Mouse (Mus musculus) forebrain, embryonic 10.5 days (tissue): ENCODE data around the gene Cmtm7. TPM values are rescaled to one million over a fixed set of nuclear protein-coding genes. Genes with fewer than 3 reads are reported as not detected.

Experiments
- DNase-seq: peaks from one replicate; pipeline ENCODE4 v3.0.0-alpha.2; 2017; ENCODE audit warnings: low spot score; ENCODE audit errors: extremely low spot score
- H3K27ac ChIP-seq: fragments of 300-500 bp; sonication (generic); 2 replicates; pipeline ENCODE4 v1.5.1; 2016; ENCODE audit warnings: mild to moderate bottlenecking
- H3K27me3 ChIP-seq: fragments of 300-500 bp; sonication (generic); 2 replicates; pipeline ENCODE4 v1.6.1; 2016; ENCODE audit warnings: mild to moderate bottlenecking; ENCODE audit not compliant: poor library complexity, severe bottlenecking
- H3K36me3 ChIP-seq: fragments of 300-500 bp; sonication (generic); replicated peaks from 2 replicates; pipeline ENCODE4 v1.6.1; 2016; ENCODE audit warnings: mild to moderate bottlenecking, moderate library complexity
- H3K4me1 ChIP-seq: fragments of 300-500 bp; sonication (generic); 2 replicates; pipeline ENCODE4 v1.6.1; 2016
- H3K4me3 ChIP-seq: fragments of 300-500 bp; sonication (generic); 2 replicates; pipeline ENCODE4 v1.5.1; 2016; ENCODE audit warnings: mild to moderate bottlenecking, moderate library complexity
- H3K9me3 ChIP-seq: fragments of 300-500 bp; sonication (generic); 2 replicates; pipeline ENCODE4 v1.6.1; 2016; ENCODE audit warnings: mild to moderate bottlenecking, moderate library complexity
- WGBS: fragments of 180-500 bp; shearing (Covaris S2); methylation state at CpG from one replicate; pipeline ENCODE4 v1.1.7; 2016; 5-methylcytosine and 5-hydroxymethylcytosine counted together
- polyA plus RNA-seq: library from polyadenylated mRNA; unstranded; fragments of >200 nt; fragmentation: Nextera tagmentation; extraction: Ambion mirVana; gene quantifications from 2 replicates; pipeline ENCODE4 v1.2.1, GENCODE M21; 2016

Gene Cmtm7
- 76.9 and 78.7 TPM in 2 replicates for polyA plus RNA-seq

DNA sequence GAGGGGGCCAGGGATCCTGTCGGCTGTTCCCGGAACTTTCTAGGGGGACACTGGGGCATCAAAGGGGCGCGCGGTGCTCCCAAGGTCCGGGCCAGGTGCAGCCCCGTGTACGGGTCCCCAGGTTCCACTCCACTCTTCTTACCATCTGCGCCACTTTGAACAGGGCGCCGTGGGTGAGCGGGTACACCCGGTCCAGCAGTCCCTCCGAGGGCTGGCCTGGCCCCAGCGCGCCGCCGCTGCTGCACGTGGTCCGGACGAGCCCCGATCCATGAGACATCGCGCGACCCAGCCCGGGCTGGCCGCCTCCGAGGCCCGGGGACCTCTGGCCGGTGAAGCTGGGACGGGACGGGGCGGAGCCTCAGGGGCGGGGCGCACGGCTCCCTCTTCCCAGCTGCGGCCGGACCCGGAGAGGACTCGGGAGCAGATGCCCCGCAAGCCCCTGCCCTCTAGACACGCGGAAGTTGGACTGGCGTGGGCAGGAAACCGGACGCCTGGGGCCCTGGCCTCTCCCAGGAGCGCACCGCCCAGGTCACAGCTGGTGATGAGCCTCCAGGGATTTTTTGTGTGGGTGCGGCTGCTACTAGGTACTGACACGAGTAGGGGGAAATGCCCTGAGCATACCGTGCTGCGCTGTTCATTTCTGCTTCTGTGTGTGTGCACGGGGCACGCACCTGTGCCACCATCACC lies at the start of gene Cmtm7:
Gene Cmtm7, minus strand, starts transcription at position 331 of the 687 bp plus-strand sequence.
- Histone ChIP-seq H3K27ac (peak within 1 kb of the TSS; percentile 91), H3K4me1 (peaks cover 44% of the 10 kb centered on the region), H3K36me3 (no peaks in the 10 kb centered on the region; the same call in 1 of the 2 replicates), H3K4me3 (peak within 1 kb of the TSS; percentile 69), H3K27me3 (no peaks in the 10 kb centered on the region), H3K9me3 (no peaks in the 10 kb centered on the region)
- peak; percentile 78 for DNase-seq
- 1% methylated on average over 54 of the region's 54 CpGs for WGBS

- Histone ChIP-seq H3K4me1 (peaks cover 22% of the 10 kb centered on the region), H3K36me3 (peaks cover 5% of the 10 kb centered on the region), H3K27me3 (no peaks in the 10 kb centered on the region), H3K4me3 (no peak overlapping the region), H3K9me3 (no peaks in the 10 kb centered on the region; the same call in 1 of the 2 replicates), H3K27ac (no peak overlapping the region)
- WGBS: 41% methylated on average over 7 of the region's 7 CpGs
- no peak for DNase-seq
These were observed 48.7 kb upstream of the Cmtm7 start for GRCm38 (mm10) chr9:114830351-114830750.

DNA sequence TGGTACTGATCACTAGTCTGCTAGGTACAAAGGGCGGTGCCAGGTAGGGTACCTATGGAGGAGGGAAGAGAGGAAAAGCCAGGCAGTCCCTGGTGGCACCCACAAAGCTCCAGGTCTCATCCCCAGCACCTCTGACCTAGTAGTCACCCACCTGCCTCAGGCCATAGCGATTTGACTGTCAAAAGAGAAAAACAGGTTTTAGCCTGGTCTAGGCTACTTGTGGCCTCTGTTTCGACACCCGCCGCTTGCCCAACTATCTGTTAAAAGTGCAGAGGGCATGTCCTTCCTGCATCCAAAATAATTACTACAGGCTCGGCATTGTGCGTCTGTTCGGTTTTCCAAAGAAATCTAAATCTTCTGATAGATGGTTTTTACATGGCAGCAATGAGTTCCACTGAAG lies 48.0 kb upstream of the Cmtm7 start:
- H3K4me3 ChIP-seq: no peak overlapping the region
- 93% methylated on average over 8 of the region's 8 CpGs for WGBS
- no peak overlapping the region for H3K27ac ChIP-seq
- H3K27me3 ChIP-seq: no peaks in the 10 kb centered on the region
- H3K4me1 ChIP-seq: peaks cover 22% of the 10 kb centered on the region
- no peak for DNase-seq
- no peaks in the 10 kb centered on the region; the same call in 1 of the 2 replicates for H3K9me3 ChIP-seq
- peaks cover 5% of the 10 kb centered on the region for H3K36me3 ChIP-seq

GRCm38 (mm10) chr9:114828377-114828776 lies 46.7 kb upstream of the Cmtm7 start:
- H3K27me3 ChIP-seq: no peaks in the 10 kb centered on the region
- H3K36me3 ChIP-seq: peaks cover 5% of the 10 kb centered on the region
- no peak overlapping the region for H3K4me3 ChIP-seq
- 94% methylated on average over 6 of the region's 6 CpGs for WGBS
- H3K4me1 ChIP-seq: peaks cover 22% of the 10 kb centered on the region
- DNase-seq: no peak
- no peak overlapping the region for H3K27ac ChIP-seq
- H3K9me3 ChIP-seq: no peaks in the 10 kb centered on the region; the same call in 1 of the 2 replicates

- Histone ChIP-seq H3K27me3 (no peaks in the 10 kb centered on the region), H3K9me3 (no peaks in the 10 kb centered on the region; the same call in 1 of the 2 replicates), H3K4me1 (peaks cover 22% of the 10 kb centered on the region), H3K36me3 (peaks cover 5% of the 10 kb centered on the region), H3K27ac (no peak overlapping the region), H3K4me3 (no peak overlapping the region)
- DNase-seq: no peak
- 83% methylated on average over 1 of the region's 1 CpGs for WGBS
These were observed 45.7 kb upstream of the Cmtm7 start for GRCm38 (mm10) chr9:114827242-114827852.

GRCm38 (mm10) chr9:114824166-114824565 lies 42.5 kb upstream of the Cmtm7 start:
- Histone ChIP-seq H3K4me3 (no peak overlapping the region), H3K27ac (no peak overlapping the region), H3K36me3 (peaks cover 5% of the 10 kb centered on the region), H3K4me1 (no peaks in the 10 kb centered on the region), H3K27me3 (no peaks in the 10 kb centered on the region), H3K9me3 (no peaks in the 10 kb centered on the region; the same call in 1 of the 2 replicates)
- 96% methylated on average over 7 of the region's 7 CpGs for WGBS
- no peak for DNase-seq

DNA sequence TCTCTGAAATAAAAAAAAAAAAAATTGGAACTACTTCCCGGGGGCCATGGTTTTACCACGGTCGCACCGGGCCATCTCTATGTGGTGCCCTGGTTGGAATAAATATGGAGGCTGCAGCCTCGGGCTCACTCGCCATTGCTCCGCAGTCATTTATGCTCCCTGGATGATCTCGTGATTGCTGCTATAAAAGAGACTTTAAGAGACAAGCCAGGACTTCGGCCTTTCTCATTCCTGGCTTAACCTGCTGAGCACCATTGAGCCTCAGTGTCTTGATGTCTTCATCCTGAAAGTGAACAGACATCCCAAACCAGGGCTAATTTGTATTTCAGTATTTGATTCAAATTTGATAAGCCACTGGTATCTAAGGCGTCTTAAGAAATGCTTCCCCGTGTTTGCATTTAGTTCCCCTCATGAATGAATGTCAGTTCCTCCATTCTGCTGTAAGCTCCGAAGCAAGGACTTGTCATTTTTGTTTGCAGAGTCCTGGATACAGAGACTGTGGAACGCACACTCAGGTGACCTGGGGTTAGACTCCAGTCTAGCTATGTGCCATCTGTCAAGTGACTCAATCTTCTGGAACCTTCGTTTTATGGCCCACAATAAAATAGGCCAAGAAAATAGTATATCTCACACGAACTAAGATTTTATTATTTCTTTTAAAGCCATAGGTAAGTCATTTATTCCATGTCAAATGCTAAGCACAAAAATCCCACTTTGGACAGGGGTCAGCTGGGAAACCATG lies 40.1 kb upstream of the Cmtm7 start:
- Histone ChIP-seq H3K27ac (no peak overlapping the region), H3K9me3 (no peaks in the 10 kb centered on the region), H3K4me3 (no peak overlapping the region), H3K36me3 (no peaks in the 10 kb centered on the region), H3K4me1 (no peaks in the 10 kb centered on the region), H3K27me3 (no peaks in the 10 kb centered on the region)
- WGBS: 94% methylated on average over 15 of the region's 15 CpGs
- DNase-seq: no peak

DNA sequence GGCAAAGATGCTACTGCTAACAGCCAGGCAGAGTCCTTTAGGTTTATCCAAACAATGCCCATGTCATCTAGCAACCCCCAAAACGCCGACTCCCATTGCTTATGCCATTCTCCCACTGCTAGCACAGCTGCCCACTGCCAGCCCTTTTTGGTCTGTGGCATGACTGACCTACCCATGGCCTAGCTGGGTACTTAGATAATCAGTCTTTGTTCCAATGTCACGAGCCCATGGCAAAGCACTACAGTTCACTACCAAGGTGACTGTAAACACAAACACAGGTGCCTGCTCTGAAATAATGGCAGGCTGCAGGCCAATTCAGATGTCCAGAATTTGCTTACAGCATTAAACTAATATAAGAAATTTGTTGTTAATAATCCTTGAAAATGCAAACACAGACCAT lies 37.3 kb upstream of the Cmtm7 start:
- DNase-seq: no peak
- Histone ChIP-seq H3K4me1 (no peaks in the 10 kb centered on the region), H3K4me3 (no peak overlapping the region), H3K9me3 (no peaks in the 10 kb centered on the region), H3K27ac (no peak overlapping the region), H3K27me3 (no peaks in the 10 kb centered on the region), H3K36me3 (no peaks in the 10 kb centered on the region)
- 90% methylated on average over 3 of the region's 3 CpGs for WGBS

- H3K27me3 ChIP-seq: no peaks in the 10 kb centered on the region
- 86% methylated on average over 7 of the region's 7 CpGs for WGBS
- no peaks in the 10 kb centered on the region for H3K36me3 ChIP-seq
- no peaks in the 10 kb centered on the region for H3K9me3 ChIP-seq
- H3K4me1 ChIP-seq: no peaks in the 10 kb centered on the region
- no peak overlapping the region for H3K27ac ChIP-seq
- DNase-seq: no peak
- no peak overlapping the region for H3K4me3 ChIP-seq
These were observed 35.4 kb upstream of the Cmtm7 start for GRCm38 (mm10) chr9:114817012-114817411.

DNA sequence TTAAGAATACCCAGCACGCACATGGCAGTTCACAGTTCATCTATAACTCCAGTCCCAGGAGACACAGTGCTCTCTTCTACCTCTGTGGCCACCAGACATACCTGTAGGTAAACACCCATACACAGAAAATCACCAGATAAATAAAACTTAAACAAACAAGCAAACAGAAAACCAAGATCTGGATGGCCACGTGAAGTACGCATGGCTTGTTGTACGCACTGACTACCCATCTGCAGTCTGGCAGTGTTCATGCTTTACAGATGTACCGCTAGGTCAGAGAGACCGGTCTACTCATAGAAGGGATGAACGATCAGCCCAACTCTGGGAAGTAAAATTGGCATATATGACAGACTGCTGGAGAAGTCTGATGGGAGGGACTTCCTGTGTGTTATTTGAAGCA lies 34.5 kb upstream of the Cmtm7 start:
- Histone ChIP-seq H3K4me1 (no peaks in the 10 kb centered on the region), H3K27me3 (no peaks in the 10 kb centered on the region), H3K9me3 (no peaks in the 10 kb centered on the region), H3K4me3 (no peak overlapping the region), H3K27ac (no peak overlapping the region), H3K36me3 (0 out of 2 replicates have a peak, but pooled peaks cover 2% of the 10 kb centered on the region)
- no peak for DNase-seq
- 93% methylated on average over 7 of the region's 7 CpGs for WGBS

DNA sequence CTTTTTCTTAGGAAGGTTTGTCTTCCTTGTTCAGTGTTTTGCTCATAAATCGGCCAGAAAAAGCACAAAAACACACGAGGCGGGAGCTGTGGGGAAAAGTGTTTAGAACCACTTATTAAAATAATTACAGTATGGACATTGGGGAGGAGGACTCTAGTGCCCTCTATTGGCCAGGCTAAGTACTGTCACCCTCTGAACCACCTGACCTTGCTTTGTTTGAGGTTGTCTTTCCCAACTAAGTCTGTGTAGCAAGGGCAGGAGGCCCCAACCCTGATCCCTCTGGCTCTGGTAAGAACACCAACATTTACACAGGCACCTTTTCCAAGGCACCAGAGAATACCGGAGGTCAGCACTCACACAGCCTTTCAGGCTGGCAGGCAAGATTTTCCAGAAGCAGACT lies 33.7 kb upstream of the Cmtm7 start:
- DNase-seq: no peak
- Histone ChIP-seq H3K4me3 (no peak overlapping the region), H3K9me3 (no peaks in the 10 kb centered on the region), H3K27ac (no peak overlapping the region), H3K36me3 (0 out of 2 replicates have a peak, but pooled peaks cover 6% of the 10 kb centered on the region), H3K27me3 (no peaks in the 10 kb centered on the region), H3K4me1 (no peaks in the 10 kb centered on the region)
- WGBS: 79% methylated on average over 4 of the region's 4 CpGs

DNA sequence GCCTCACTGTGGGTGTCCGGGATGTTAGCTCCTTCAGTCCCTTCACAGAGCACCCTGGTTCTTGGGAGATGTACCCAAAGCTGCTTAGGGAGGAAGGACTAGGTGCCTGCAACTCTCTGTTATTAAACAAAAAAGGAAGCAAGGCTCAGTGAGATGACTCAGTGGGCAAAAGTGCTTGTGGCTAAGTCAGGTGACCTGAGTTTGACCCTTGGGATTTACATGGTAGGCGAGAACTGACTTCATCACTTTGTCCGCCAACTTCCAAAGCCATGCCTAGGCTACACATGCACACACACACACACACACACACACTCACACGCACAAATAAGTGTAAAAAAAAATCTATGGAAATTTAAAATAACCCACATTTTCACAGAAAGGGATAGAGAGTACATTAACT lies 30.3 kb upstream of the Cmtm7 start:
- no peak overlapping the region for H3K4me3 ChIP-seq
- no peak for DNase-seq
- H3K4me1 ChIP-seq: peaks cover 6% of the 10 kb centered on the region; the same call in 1 of the 2 replicates
- no peaks in the 10 kb centered on the region for H3K9me3 ChIP-seq
- 0 out of 2 replicates have a peak, but pooled peaks cover 6% of the 10 kb centered on the region for H3K36me3 ChIP-seq
- WGBS: 90% methylated on average over 4 of the region's 4 CpGs
- H3K27me3 ChIP-seq: no peaks in the 10 kb centered on the region
- no peak overlapping the region for H3K27ac ChIP-seq

DNA sequence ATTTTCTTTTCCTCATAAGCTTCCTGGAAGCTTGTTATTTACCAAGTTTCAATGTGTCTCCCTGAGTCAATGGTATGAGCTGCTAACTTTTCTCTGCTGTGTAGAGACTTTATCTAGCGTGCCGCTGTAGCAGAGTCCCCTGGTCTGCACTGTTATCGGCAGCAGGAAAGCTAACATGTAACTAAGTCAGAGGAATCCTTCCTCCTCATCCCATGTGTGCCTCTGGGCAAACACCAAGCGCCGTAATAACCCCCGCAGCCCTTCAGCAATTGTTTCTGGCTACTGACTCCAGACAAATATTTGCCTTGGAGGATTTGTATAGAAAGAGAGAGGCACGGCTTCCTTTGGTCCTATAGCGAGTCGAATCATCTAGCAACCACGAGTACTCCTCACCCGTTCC lies 29.2 kb upstream of the Cmtm7 start:
- no peak overlapping the region for H3K4me3 ChIP-seq
- no peak for DNase-seq
- no peaks in the 10 kb centered on the region for H3K27me3 ChIP-seq
- 90% methylated on average over 11 of the region's 11 CpGs for WGBS
- peaks cover 8% of the 10 kb centered on the region; the same call in 1 of the 2 replicates for H3K4me1 ChIP-seq
- H3K36me3 ChIP-seq: 0 out of 2 replicates have a peak, but pooled peaks cover 6% of the 10 kb centered on the region
- H3K9me3 ChIP-seq: no peaks in the 10 kb centered on the region
- H3K27ac ChIP-seq: no peak overlapping the region
